Mouse (Mus musculus): Measurements from ENCODE around the gene Adamts12. TPM values are rescaled to one million over a fixed set of nuclear protein-coding genes. Genes with fewer than 3 reads are reported as not detected.

Gene Adamts12
- polyA plus RNA-seq, 1 experiment from 2014 or later = 2.2 TPM

- H3K9ac ChIP-seq = no peak overlapping the region
- H3K4me3 ChIP-seq = no peak overlapping the region
- ATAC-seq (replicated peaks) = no peak
- 88% methylated on average over 5 of the region's 5 CpGs for WGBS
- no peak overlapping the region for H3K27ac ChIP-seq
- peaks cover 5% of the 10 kb centered on the region for H3K4me1 ChIP-seq
- H3K4me2 ChIP-seq = no peak overlapping the region
- H3K27me3 ChIP-seq (replicated peaks) = peaks cover 6% of the 10 kb centered on the region
- no peaks in the 10 kb centered on the region for H3K9me3 ChIP-seq
- H3K36me3 ChIP-seq (replicated peaks) = no peaks in the 10 kb centered on the region
Observed at GRCm38 (mm10) chr15:11042828-11043227, 21.8 kb upstream of the Adamts12 start.

- Histone ChIP-seq H3K4me3 (no peak overlapping the region), H3K9ac (no peak overlapping the region), H3K27me3 (replicated peaks) (no peaks in the 10 kb centered on the region; the same call in 1 of the 2 replicates), H3K36me3 (replicated peaks) (no peaks in the 10 kb centered on the region), H3K27ac (no peak overlapping the region), H3K4me1 (peaks cover 7% of the 10 kb centered on the region; the same call in 1 of the 2 replicates), H3K9me3 (no peaks in the 10 kb centered on the region), H3K4me2 (no peak overlapping the region)
- 21% methylated on average over 10 of the region's 10 CpGs for WGBS
- ATAC-seq (replicated peaks) = peak; percentile 83
Observed at GRCm38 (mm10) chr15:11053678-11054439, 10.7 kb upstream of the Adamts12 start.

- peaks cover 7% of the 10 kb centered on the region; the same call in 1 of the 2 replicates for H3K4me1 ChIP-seq
- H3K9ac ChIP-seq = no peak overlapping the region
- H3K9me3 ChIP-seq = no peaks in the 10 kb centered on the region
- no peak for ATAC-seq (replicated peaks)
- no peaks in the 10 kb centered on the region for H3K36me3 ChIP-seq (replicated peaks)
- H3K4me3 ChIP-seq = no peak overlapping the region
- H3K27ac ChIP-seq = no peak overlapping the region
- H3K27me3 ChIP-seq (replicated peaks) = no peaks in the 10 kb centered on the region; the same call in 1 of the 2 replicates
- H3K4me2 ChIP-seq = no peak overlapping the region
- WGBS = 47% methylated on average over 7 of the region's 7 CpGs
Observed at GRCm38 (mm10) chr15:11054440-11055080, 10.0 kb upstream of the Adamts12 start.

GRCm38 (mm10) chr15:11062903-11063302 lies 1.7 kb upstream of the Adamts12 start:
- Histone ChIP-seq H3K9me3 (no peaks in the 10 kb centered on the region), H3K9ac (no peak overlapping the region), H3K4me3 (no peak overlapping the region), H3K27me3 (replicated peaks) (no peaks in the 10 kb centered on the region), H3K4me1 (peaks cover 22% of the 10 kb centered on the region), H3K4me2 (no peak overlapping the region), H3K36me3 (replicated peaks) (no peaks in the 10 kb centered on the region), H3K27ac (no peak overlapping the region)
- 81% methylated on average over 1 of the region's 1 CpGs for WGBS
- no peak for ATAC-seq (replicated peaks)

GRCm38 (mm10) chr15:11064160-11064557 lies 431 bp upstream of the Adamts12 start:
- no peaks in the 10 kb centered on the region for H3K36me3 ChIP-seq (replicated peaks)
- peaks cover 22% of the 10 kb centered on the region for H3K4me1 ChIP-seq
- H3K4me2 ChIP-seq = peak overlapping the region; percentile 47; the same call in 1 of the 2 replicates
- H3K9me3 ChIP-seq = no peaks in the 10 kb centered on the region
- no peaks in the 10 kb centered on the region for H3K27me3 ChIP-seq (replicated peaks)
- H3K4me3 ChIP-seq = no peak overlapping the region
- no peak overlapping the region for H3K9ac ChIP-seq
- WGBS = 27% methylated on average over 1 of the region's 2 CpGs
- no peak overlapping the region; the same call in 1 of the 2 replicates for H3K27ac ChIP-seq
- ATAC-seq (replicated peaks) = no peak

- Histone ChIP-seq H3K4me2 (peak overlapping the region; percentile 47), H3K27me3 (replicated peaks) (no peaks in the 10 kb centered on the region), H3K4me1 (peaks cover 22% of the 10 kb centered on the region), H3K27ac (no peak overlapping the region), H3K4me3 (peak overlapping the region; percentile 26), H3K36me3 (replicated peaks) (no peaks in the 10 kb centered on the region), H3K9me3 (no peaks in the 10 kb centered on the region), H3K9ac (no peak overlapping the region)
- ATAC-seq (replicated peaks) = peak; percentile 58
- WGBS = 8% methylated on average over 9 of the region's 9 CpGs
Observed at GRCm38 (mm10) chr15:11065528-11066171, 1.1 kb downstream of the Adamts12 start.

GRCm38 (mm10) chr15:11066299-11066698 lies 1.7 kb downstream of the Adamts12 start:
- whole genome bisulfite sequencing = 5% methylated on average over 5 of the region's 5 CpGs
- Histone ChIP-seq H3K27me3 (replicated peaks) (no peaks in the 10 kb centered on the region), H3K4me1 (peaks cover 22% of the 10 kb centered on the region), H3K9ac (no peak overlapping the region), H3K4me3 (peak overlapping the region; percentile 26; the same call in 1 of the 2 replicates), H3K4me2 (peak overlapping the region; percentile 47), H3K36me3 (replicated peaks) (no peaks in the 10 kb centered on the region), H3K27ac (peak overlapping the region; percentile 20; the same call in 1 of the 2 replicates), H3K9me3 (no peaks in the 10 kb centered on the region)
- peak; percentile 19 for ATAC-seq (replicated peaks)

GRCm38 (mm10) chr15:11067891-11068290 lies 3.3 kb downstream of the Adamts12 start:
- ATAC-seq (replicated peaks) = no peak
- WGBS = 90% methylated on average over 7 of the region's 7 CpGs
- no peaks in the 10 kb centered on the region for H3K27me3 ChIP-seq (replicated peaks)

GRCm38 (mm10) chr15:11075726-11076361 lies 11.3 kb downstream of the Adamts12 start:
- no peak overlapping the region for H3K27ac ChIP-seq
- no peak for ATAC-seq (replicated peaks)
- H3K4me1 ChIP-seq = no peaks in the 10 kb centered on the region
- H3K4me3 ChIP-seq = no peak overlapping the region
- H3K27me3 ChIP-seq (replicated peaks) = no peaks in the 10 kb centered on the region
- H3K9me3 ChIP-seq = no peaks in the 10 kb centered on the region
- no peaks in the 10 kb centered on the region for H3K36me3 ChIP-seq (replicated peaks)
- H3K4me2 ChIP-seq = no peak overlapping the region
- WGBS = 69% methylated on average over 3 of the region's 3 CpGs
- H3K9ac ChIP-seq = no peak overlapping the region

More at GRCm38 (mm10) chr15:11067891-11068290, 3.3 kb downstream of the Adamts12 start:
- Histone ChIP-seq H3K27ac (no peak overlapping the region), H3K36me3 (replicated peaks) (no peaks in the 10 kb centered on the region), H3K4me2 (no peak overlapping the region), H3K4me1 (peaks cover 22% of the 10 kb centered on the region), H3K9ac (no peak overlapping the region), H3K4me3 (no peak overlapping the region), H3K9me3 (no peaks in the 10 kb centered on the region)

- Histone ChIP-seq H3K9ac (no peak overlapping the region), H3K4me1 (peaks cover 9% of the 10 kb centered on the region), H3K27me3 (replicated peaks) (no peaks in the 10 kb centered on the region), H3K36me3 (replicated peaks) (no peaks in the 10 kb centered on the region), H3K4me2 (no peak overlapping the region), H3K27ac (no peak overlapping the region), H3K9me3 (no peaks in the 10 kb centered on the region), H3K4me3 (no peak overlapping the region)
- peak; percentile 93 for ATAC-seq (replicated peaks)
- 69% methylated on average over 8 of the region's 8 CpGs for WGBS
Observed at GRCm38 (mm10) chr15:11082961-11083569, 18.5 kb downstream of the Adamts12 start.

- Histone ChIP-seq H3K27me3 (replicated peaks) (no peaks in the 10 kb centered on the region), H3K4me3 (no peak overlapping the region), H3K27ac (no peak overlapping the region), H3K4me2 (no peak overlapping the region), H3K36me3 (replicated peaks) (no peaks in the 10 kb centered on the region), H3K9ac (no peak overlapping the region), H3K4me1 (peaks cover 9% of the 10 kb centered on the region), H3K9me3 (no peaks in the 10 kb centered on the region)
- 84% methylated on average over 3 of the region's 3 CpGs for WGBS
- peak; percentile 49; the same call in 1 of the 2 replicates for ATAC-seq (replicated peaks)
Observed at GRCm38 (mm10) chr15:11083678-11084077, 19.1 kb downstream of the Adamts12 start.

Data from midbrain, embryonic 15.5 days (tissue).